Mouse (Mus musculus) testis, adult 2 months (tissue): ENCODE data around the gene Cfap97d1. TPM values are rescaled to one million over a fixed set of nuclear protein-coding genes. Genes with fewer than 3 reads are reported as not detected.

Experiments
- H3K27ac ChIP-seq: fragments of 200-500 bp; 2 replicates; pipeline ENCODE4 v1.5.1; 2012; ENCODE audit warnings: low read depth, low read length; ENCODE audit not compliant: control insufficient read depth, insufficient read depth
- H3K27me3 ChIP-seq: fragments of 200-500 bp; 2 replicates; pipeline ENCODE4 v1.6.1; 2012; ENCODE audit warnings: mild to moderate bottlenecking, low read length, moderate library complexity; ENCODE audit not compliant: control insufficient read depth, insufficient read depth
- H3K36me3 ChIP-seq: fragments of 200-500 bp; 2 replicates; pipeline ENCODE4 v1.6.1; 2012; ENCODE audit warnings: mild to moderate bottlenecking, low read length; ENCODE audit not compliant: control insufficient read depth, insufficient read depth
- H3K4me1 ChIP-seq: fragments of 200-500 bp; 2 replicates; pipeline ENCODE4 v1.6.1; 2012; ENCODE audit warnings: low read length; ENCODE audit not compliant: control insufficient read depth, insufficient read depth
- H3K4me3 ChIP-seq: fragments of 200-500 bp; 2 replicates; pipeline ENCODE4 v1.5.1; 2012; ENCODE audit warnings: low read depth, mild to moderate bottlenecking, low read length, moderate library complexity, mixed read lengths; ENCODE audit not compliant: control insufficient read depth
- CTCF ChIP-seq: fragments of 200-500 bp; IDR thresholded peaks from 2 replicates; pipeline ENCODE4 v1.5.1; 2012; ENCODE audit warnings: low read depth, mild to moderate bottlenecking, inconsistent platforms, low read length, moderate library complexity; ENCODE audit not compliant: control insufficient read depth, insufficient read depth, insufficient replicate concordance
- POLR2A ChIP-seq: fragments of 200-500 bp; IDR thresholded peaks from 2 replicates; pipeline ENCODE4 v1.6.1; 2012; ENCODE audit warnings: low read depth, mild to moderate bottlenecking, inconsistent platforms, low read length, moderate library complexity; ENCODE audit not compliant: control insufficient read depth
- polyA plus RNA-seq: library from polyadenylated mRNA; depleted of rRNA; stranded (reverse); fragments of >200 nt; gene quantifications from 2 replicates; pipeline ENCODE4 v1.2.3, GENCODE M21; 2012; rRNA removed

The Cfap97d1 gene
- polyA plus RNA-seq, 1 experiment: 94.1 TPM

DNA sequence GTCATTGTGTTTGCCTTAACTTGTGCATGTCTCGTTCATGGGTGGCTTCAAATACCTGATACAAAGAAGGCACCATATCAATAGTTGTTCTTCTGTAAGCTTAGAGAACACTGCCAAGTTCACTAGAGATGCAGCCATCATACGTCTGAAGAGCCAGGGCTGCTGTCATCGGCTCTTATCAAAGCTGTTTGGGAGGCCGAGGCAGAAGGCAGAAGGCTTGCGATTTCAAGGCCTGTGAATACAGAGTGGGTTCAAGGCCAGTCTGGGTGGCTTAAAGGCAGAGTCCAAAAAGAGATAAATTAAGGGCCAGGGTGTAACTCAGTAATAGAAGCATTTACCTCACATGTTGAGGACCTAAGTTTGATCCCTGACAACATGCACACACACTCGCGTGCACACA, 52.3 kb downstream of the Cfap97d1 start:
- Histone ChIP-seq H3K27me3 (no peaks in the 10 kb centered on the region), H3K36me3 (no peaks in the 10 kb centered on the region)
- no peak for TF ChIP-seq POLR2A
- no peak for TF ChIP-seq CTCF

DNA sequence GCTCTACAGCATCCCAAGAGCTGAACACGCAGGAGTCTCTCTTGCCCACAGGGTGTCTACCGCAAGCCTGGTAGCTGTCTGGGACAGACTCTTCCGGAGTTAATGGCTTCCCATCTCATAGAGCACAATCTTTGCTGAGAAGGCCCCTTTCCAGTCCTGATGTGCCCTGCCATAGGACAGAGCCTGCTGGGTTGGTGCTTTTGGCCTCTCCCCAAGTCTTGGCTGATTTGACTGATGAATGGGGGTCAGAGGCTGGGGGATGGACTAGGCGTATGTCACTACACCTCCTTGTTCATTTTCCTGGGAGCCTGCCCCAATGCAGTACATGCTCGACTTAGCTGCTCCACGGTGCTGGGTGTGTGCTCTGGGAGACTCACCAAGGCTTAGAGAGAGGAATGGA, 53.7 kb downstream of the Cfap97d1 start:
- H3K36me3 ChIP-seq: no peaks in the 10 kb centered on the region
- TF ChIP-seq CTCF: no peak
- no peak for TF ChIP-seq POLR2A

More for the DNA sequence above, 52.3 kb downstream of the Cfap97d1 start:
- Histone ChIP-seq H3K4me3 (no peak overlapping the region), H3K27ac (no peak overlapping the region), H3K4me1 (no peaks in the 10 kb centered on the region)

DNA sequence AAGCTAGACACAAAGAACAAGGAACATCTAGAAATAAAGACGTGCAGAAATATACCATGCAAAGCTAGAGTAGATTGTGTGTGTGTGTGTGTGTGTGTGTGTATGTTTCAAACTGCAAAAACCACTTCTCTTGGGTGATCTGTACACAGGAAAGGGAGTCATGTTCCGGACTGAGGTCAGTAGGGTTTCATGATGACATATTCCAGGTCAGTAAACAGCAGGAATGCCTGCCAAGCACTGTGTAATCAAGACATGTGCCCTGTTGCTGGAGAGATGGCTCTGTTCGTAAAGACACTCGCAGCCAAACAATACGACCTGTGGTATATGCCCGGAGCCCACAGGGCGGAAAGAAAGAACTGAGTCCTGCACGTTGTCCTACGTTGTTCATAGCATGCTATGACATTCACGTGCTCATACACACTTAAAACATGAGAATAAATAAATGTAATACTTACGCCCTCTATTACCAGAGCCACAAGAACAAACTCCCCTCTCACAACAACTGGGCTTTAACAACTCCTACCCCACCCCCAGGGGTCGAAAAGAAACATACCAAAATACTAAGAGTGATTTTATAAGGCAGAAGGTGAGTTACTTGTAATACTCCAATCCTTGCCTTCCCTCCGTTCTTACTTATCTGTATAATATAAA, 55.5 kb downstream of the Cfap97d1 start:
- Histone ChIP-seq H3K27ac (no peak overlapping the region), H3K4me1 (no peaks in the 10 kb centered on the region), H3K36me3 (no peaks in the 10 kb centered on the region), H3K27me3 (no peaks in the 10 kb centered on the region), H3K4me3 (no peak overlapping the region)
- TF ChIP-seq POLR2A (no peak), CTCF (no peak)

More for the DNA sequence above, 53.7 kb downstream of the Cfap97d1 start:
- H3K4me3 ChIP-seq: no peak overlapping the region
- H3K27me3 ChIP-seq: no peaks in the 10 kb centered on the region
- H3K27ac ChIP-seq: no peak overlapping the region
- no peaks in the 10 kb centered on the region for H3K4me1 ChIP-seq

DNA sequence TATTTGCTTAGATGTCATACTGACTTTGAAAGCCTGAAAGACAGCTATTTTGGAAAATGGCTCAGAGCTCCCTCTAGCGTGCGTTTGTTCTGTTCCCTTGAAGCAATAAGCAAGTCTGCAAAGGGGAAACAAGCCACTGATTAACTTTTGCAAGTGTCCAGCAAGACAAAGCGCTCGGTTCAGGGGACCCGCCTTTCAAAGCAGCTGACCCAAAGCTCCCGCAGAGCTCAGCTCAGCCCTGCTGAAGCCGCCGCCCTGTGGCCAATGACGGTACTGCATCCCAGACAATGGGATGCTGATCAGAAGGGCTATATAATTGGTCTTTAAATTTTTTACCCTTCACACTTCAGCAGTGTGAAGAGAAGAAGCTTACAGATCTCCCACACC, 56.1 kb downstream of the Cfap97d1 start:
- Histone ChIP-seq H3K27ac (no peak overlapping the region), H3K27me3 (no peaks in the 10 kb centered on the region), H3K4me1 (no peaks in the 10 kb centered on the region), H3K36me3 (no peaks in the 10 kb centered on the region), H3K4me3 (no peak overlapping the region)
- TF ChIP-seq POLR2A (no peak), CTCF (peak; percentile 97)

DNA sequence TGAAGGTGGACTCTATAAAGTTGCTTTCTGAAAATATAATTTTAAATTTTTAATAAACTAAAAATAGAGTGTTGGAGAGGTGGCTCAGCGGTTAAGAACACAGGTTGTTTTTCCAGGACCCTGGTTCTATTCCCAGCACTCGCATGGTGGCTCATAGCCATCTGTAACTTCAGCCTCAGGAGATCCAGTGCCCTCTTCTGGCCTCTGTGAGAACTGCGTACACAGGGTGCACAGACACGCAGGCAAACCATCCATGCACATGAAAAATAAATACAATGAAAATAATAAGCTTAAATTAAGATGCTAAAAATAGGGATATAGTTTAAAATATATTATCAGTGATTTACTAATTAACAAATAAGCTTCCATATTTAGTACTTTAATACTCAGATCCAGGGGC, 56.6 kb downstream of the Cfap97d1 start:
- no peak overlapping the region for H3K27ac ChIP-seq
- H3K27me3 ChIP-seq: no peaks in the 10 kb centered on the region
- no peaks in the 10 kb centered on the region for H3K4me1 ChIP-seq
- no peak for TF ChIP-seq POLR2A
- TF ChIP-seq CTCF: peak; percentile 51; the same call in 1 of the 2 replicates
- no peaks in the 10 kb centered on the region for H3K36me3 ChIP-seq
- no peak overlapping the region for H3K4me3 ChIP-seq

DNA sequence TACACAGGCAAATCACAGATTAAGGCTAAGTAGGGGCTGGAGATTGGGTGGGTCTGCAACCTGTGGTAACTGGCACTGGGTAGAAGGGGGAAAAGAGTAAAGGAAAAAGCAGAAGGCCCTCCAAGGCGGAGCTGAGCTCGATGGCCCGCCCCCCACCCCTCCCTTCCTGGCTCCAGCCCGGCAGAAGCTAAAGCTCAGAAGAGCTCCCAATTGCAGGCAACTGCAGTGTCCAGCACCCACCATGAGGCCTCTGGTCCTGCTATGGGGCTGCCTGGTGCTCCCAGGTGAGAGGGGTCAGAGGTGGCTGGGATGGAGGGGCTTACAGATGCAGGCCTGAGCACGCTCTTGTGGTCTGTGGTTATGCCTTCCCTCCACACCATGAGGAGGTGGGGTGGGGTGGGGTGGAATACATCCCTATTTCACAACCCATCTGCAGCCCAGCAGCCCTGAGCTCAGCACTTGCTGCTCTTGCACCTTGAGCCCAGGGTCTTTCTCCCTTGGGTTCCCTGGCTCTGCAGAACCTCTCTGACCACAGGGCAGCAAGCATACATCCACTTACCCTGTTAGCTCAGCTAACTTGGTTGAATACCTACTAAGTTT, 57.4 kb downstream of the Cfap97d1 start, which contains the start of gene Cd300lg:
Cd300lg (plus strand) TSS at position 160 of the 600 bp plus-strand sequence.
- Histone ChIP-seq H3K4me1 (no peaks in the 10 kb centered on the region), H3K36me3 (no peaks in the 10 kb centered on the region), H3K27me3 (no peaks in the 10 kb centered on the region), H3K27ac (no peak within 1 kb of the TSS), H3K4me3 (no peak within 1 kb of the TSS)
- no peak for TF ChIP-seq CTCF
- TF ChIP-seq POLR2A: no peak

Other genes with a start within 250 kb of the Cfap97d1 start
- 0.53 and 1.1 TPM in 2 replicates for gene Etv4, start 198.9 kb upstream of the Cfap97d1 start, polyA plus RNA-seq
- gene Meox1, start 89.9 kb upstream of the Cfap97d1 start, polyA plus RNA-seq: 0.18 and 1.7 TPM in 2 replicates
- 2.4 and 6.4 TPM in 2 replicates for gene Sost, start 17.3 kb upstream of the Cfap97d1 start, polyA plus RNA-seq
- gene Dusp3, start 2.7 kb downstream of the Cfap97d1 start, polyA plus RNA-seq: 249 and 266 TPM in 2 replicates
- gene Mpp3, start 44.2 kb downstream of the Cfap97d1 start, polyA plus RNA-seq: 11.0 and 14.7 TPM in 2 replicates
- gene Cd300lg, start 57.2 kb downstream of the Cfap97d1 start, polyA plus RNA-seq: 2.5 and 2.7 TPM in 2 replicates
- gene Mpp2, start 104.2 kb downstream of the Cfap97d1 start, polyA plus RNA-seq: 1.2 and 1.5 TPM in 2 replicates
- gene Ppy, start 117.0 kb downstream of the Cfap97d1 start, polyA plus RNA-seq: not detected in 2 replicates
- 8.2 and 9.4 TPM in 2 replicates for gene Pyy, start 123.6 kb downstream of the Cfap97d1 start, polyA plus RNA-seq
- gene Nags, start 161.2 kb downstream of the Cfap97d1 start, polyA plus RNA-seq: 6.2 and 8.0 TPM in 2 replicates
- 13.3 and 15.1 TPM in 2 replicates for gene Tmem101, start 172.1 kb downstream of the Cfap97d1 start, polyA plus RNA-seq
- 41.5 and 41.8 TPM in 2 replicates for gene Lsm12, start 201.0 kb downstream of the Cfap97d1 start, polyA plus RNA-seq
- gene G6pc3, start 205.3 kb downstream of the Cfap97d1 start, polyA plus RNA-seq: 416 and 434 TPM in 2 replicates
- 68.9 and 84.1 TPM in 2 replicates for gene Hdac5, start 245.9 kb downstream of the Cfap97d1 start, polyA plus RNA-seq